Mouse (Mus musculus) cerebellum, adult 2 months (tissue): ENCODE data around the gene Ganc.

Experiments used
- CTCF ChIP-seq: fragments of 200-500 bp; IDR thresholded peaks from 2 replicates; pipeline ENCODE4 v1.5.1; 2011; ENCODE audit warnings: low read depth, mild to moderate bottlenecking, control low read depth, low read length, moderate library complexity, borderline replicate concordance; ENCODE audit not compliant: insufficient read depth
- POLR2A ChIP-seq: fragments of 200-500 bp; IDR thresholded peaks from 2 replicates; pipeline ENCODE4 v1.6.1; 2011; ENCODE audit warnings: low read length, control low read depth, borderline replicate concordance; ENCODE audit not compliant: insufficient read depth

DNA sequence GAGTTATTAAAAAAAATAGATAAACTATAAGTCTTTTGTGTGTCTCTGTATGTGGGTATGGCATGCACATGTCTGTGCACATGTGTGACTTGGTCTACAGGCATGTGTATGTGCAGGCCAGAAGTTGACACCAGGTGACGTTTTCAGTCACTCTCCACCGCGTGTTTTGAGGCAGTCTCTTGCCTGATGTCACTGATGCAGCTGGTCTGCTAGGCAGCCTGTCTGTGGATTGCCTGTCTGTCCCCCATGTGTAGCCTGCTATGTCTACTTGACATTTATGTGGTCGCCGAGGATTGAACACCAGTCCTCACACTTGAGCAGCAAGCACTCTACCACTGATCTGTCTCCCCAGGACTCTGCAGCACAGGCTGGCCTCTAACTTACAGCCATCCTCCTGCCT, 20.7 kb downstream of the Ganc start:
- TF ChIP-seq CTCF (no peak), POLR2A (no peak)
